Mouse (Mus musculus): ENCODE measurements at regions not wholly inside any gene's neighbourhood (a gene's known extent, or its start where the extent isn't known, plus 50 kb on each side); places are given as distances from the start of the nearest gene placed in this dataset.
"Not testable (repeated sequence)": the region's sequence is repeated elsewhere in the genome, so short reads cannot be mapped to it uniquely, and the experiment has no call there.

DNA sequence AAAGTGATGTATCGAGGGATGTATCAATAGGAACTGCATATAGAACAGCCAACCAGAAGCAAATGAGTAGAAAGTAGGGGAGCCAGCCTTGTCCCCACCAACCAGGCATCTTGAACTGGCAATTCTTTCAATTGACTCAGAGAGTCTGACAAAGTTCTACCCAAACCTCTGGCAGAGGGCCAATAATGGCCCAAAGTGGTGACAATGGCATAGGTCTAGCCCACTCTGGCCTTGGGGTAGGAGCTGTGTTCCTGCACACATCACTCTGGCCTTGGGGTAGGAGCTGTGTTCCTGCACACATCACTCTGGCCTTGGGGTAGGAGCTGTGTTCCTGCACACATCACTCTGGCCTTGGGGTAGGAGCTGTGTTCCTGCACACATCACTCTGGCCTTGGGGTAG, 373.5 kb downstream of the Tcerg1l start:
- not testable (repeated sequence) for TF ChIP-seq CTCF (IDR thresholded peaks at IDR 0.05; ENCODE audit: low read depth, low read length); POLR2A (IDR thresholded peaks at IDR 0.05; ENCODE audit: extremely low read depth, insufficient read depth, low read length)
